Mouse (Mus musculus): ENCODE data around the gene Pla2g4b. TPM values are rescaled to one million over a fixed set of nuclear protein-coding genes. Genes with fewer than 3 reads are reported as not detected.

Pla2g4b gene
- polyA plus RNA-seq, 1 experiment from 2014 or later: 2.5 TPM

DNA sequence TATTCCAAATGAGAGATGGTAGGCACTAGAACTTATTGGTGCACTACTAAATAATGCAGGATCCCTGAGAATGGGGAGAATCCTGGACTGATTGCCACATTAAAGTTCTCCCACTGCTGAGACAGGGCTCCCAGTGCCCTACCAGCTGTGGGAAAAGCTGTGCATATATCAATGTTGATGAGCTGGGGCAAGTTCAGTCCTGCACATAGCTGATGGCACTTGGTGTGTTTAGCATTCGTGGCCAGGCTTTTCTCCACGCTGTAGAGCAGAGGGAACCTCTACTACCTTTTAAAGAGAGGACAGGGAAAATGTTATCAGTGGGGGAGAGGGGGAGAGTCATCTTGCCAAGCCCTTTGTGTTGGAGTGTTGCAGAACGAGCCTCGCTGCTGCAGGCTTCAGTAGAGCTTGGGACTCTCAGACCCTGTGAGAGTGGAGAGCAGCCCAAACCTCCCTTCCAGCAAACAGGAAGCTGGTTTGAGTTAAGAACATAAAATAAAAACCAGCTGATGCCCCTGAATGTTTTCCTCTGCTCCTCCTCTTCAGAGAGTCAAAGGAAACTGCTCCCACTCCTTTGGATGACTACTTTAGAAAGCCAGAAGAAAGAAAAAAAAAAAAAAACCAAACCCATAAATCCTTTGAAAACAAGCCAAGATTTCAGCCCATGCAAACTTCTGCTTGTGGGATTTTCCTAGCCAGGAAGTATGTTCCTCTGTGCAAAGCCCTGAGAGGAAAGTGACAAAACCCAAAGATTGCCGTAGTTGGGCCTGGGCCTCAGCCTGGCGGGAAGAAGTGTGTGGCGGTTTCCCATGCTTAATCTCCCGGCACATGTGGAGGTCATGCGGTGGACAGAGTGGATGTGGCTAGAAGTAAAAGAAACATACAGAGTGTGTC is 37.6 kb upstream of the Pla2g4b start:
- ATAC-seq (ENCODE audit: low FRiP score) (no peak), DNase-seq (ENCODE audit: low spot score) (peak; percentile 4)
- H3K36me3 ChIP-seq (ENCODE audit: control insufficient read depth, insufficient read depth, low read length): no peaks in the 10 kb centered on the region
- H3K27me3 ChIP-seq (ENCODE audit: control insufficient read depth, insufficient read depth, low read length): no peaks in the 10 kb centered on the region
- no peaks in the 10 kb centered on the region for H3K4me1 ChIP-seq (replicated peaks; ENCODE audit: control insufficient read depth, insufficient read depth, low read length)
- no peaks in the 10 kb centered on the region for H3K9me3 ChIP-seq (ENCODE audit: control insufficient read depth, low read length)
- H3K4me2 ChIP-seq (replicated peaks; ENCODE audit: low read depth, low read length): no peak overlapping the region
- WGBS: 81% methylated on average over 9 of the region's 9 CpGs
- no peak overlapping the region for H3K9ac ChIP-seq (ENCODE audit: low read depth, low read length)
- H3K4me3 ChIP-seq (ENCODE audit: low read depth, low read length): no peak overlapping the region
- H3K27ac ChIP-seq (ENCODE audit: low read depth, low read length): no peak overlapping the region; the same call in 1 of the 2 replicates

DNA sequence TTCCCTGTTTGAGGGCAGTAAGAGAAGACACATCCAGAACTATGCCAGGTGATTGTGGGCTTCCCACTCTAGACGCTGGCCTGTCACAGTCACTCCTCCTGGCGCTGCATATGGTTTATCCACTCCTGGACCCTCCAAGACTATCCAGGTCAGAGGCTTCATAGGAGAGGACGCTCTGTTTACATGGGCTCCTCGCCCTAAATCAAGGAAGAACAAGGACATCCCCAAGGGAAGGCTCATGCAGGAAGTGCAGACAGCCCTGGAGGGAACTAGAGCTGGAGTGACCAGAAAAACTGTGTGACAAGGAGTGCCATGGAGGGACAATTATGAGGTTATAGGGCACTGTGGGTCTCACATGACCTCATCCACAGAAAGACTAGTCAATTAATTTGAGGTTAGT is 35.9 kb upstream of the Pla2g4b start:
- Histone ChIP-seq H3K4me1 (replicated peaks; ENCODE audit: control insufficient read depth, insufficient read depth, low read length) (no peaks in the 10 kb centered on the region), H3K4me2 (replicated peaks; ENCODE audit: low read depth, low read length) (no peak overlapping the region), H3K9ac (ENCODE audit: low read depth, low read length) (no peak overlapping the region), H3K27ac (ENCODE audit: low read depth, low read length) (no peak overlapping the region), H3K36me3 (ENCODE audit: control insufficient read depth, insufficient read depth, low read length) (no peaks in the 10 kb centered on the region), H3K9me3 (ENCODE audit: control insufficient read depth, low read length) (no peaks in the 10 kb centered on the region), H3K27me3 (ENCODE audit: control insufficient read depth, insufficient read depth, low read length) (no peaks in the 10 kb centered on the region), H3K4me3 (ENCODE audit: low read depth, low read length) (no peak overlapping the region)
- 91% methylated on average over 4 of the region's 4 CpGs for WGBS
- no peak for ATAC-seq (ENCODE audit: low FRiP score)
- no peak for DNase-seq (ENCODE audit: low spot score)

DNA sequence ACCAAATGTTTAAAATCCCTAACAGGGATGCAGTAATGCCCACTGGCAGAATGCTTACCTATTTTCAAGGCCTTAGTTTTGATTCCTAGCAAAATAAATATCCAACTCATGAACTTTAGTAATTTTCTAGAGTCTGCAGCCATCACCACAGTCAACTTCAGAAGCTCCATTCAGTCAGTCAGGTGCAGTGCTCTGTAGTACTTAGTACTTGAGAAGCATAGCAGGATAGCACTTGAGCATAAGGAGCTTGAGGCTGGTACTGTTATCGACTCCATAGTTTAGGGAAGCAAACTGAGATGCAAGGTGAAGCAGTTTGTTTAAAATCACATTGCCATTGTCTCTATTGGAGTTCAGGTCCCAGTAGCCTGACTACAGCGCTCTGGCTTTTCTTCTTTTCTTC is 33.5 kb upstream of the Pla2g4b start:
- 86% methylated on average over 2 of the region's 2 CpGs for WGBS
- ATAC-seq (ENCODE audit: low FRiP score) (no peak), DNase-seq (ENCODE audit: low spot score) (no peak)
- Histone ChIP-seq H3K9ac (ENCODE audit: low read depth, low read length) (no peak overlapping the region), H3K27ac (ENCODE audit: low read depth, low read length) (no peak overlapping the region), H3K27me3 (ENCODE audit: control insufficient read depth, insufficient read depth, low read length) (no peaks in the 10 kb centered on the region), H3K36me3 (ENCODE audit: control insufficient read depth, insufficient read depth, low read length) (no peaks in the 10 kb centered on the region), H3K4me1 (replicated peaks; ENCODE audit: control insufficient read depth, insufficient read depth, low read length) (no peaks in the 10 kb centered on the region), H3K4me3 (ENCODE audit: low read depth, low read length) (no peak overlapping the region), H3K9me3 (ENCODE audit: control insufficient read depth, low read length) (no peaks in the 10 kb centered on the region), H3K4me2 (replicated peaks; ENCODE audit: low read depth, low read length) (no peak overlapping the region)

DNA sequence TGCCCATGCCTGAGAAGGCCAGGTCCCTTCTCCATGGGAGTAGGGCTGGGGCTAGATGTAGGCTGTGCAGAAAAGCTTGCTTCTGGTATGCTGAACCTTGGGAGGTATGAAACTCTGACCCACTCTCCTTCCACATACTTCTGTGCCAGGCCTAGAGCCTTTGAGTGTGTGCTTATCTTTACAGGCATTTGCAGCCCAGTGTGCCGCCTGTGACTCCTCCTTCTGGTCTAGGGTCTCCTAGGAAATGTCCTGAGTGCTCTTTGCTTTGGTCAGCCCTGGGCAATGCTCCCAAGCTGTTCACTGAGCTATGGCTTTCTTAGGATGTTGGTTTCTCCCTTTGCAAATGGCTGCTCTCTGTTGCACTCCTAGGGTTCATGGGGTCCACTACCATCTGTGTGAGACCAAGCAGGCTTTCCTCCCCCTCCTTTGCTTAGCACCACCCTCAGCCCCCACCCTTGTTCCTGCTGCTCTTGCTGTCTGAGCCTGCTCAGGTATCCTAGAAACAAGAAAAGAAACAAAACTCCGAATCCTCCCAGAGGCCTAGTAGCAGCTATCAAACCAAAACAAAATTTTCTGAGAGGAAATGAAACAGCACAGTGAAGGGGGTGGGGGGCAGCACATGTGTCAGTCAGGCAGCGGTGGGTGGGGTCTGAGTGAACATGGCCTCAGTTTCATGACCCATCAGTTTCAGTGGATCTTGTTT is 32.2 kb upstream of the Pla2g4b start:
- H3K27me3 ChIP-seq (ENCODE audit: control insufficient read depth, insufficient read depth, low read length): no peaks in the 10 kb centered on the region
- WGBS: 78% methylated on average over 3 of the region's 3 CpGs
- no peak overlapping the region for H3K4me3 ChIP-seq (ENCODE audit: low read depth, low read length)
- no peak overlapping the region for H3K27ac ChIP-seq (ENCODE audit: low read depth, low read length)
- H3K9ac ChIP-seq (ENCODE audit: low read depth, low read length): no peak overlapping the region
- no peaks in the 10 kb centered on the region for H3K36me3 ChIP-seq (ENCODE audit: control insufficient read depth, insufficient read depth, low read length)
- ATAC-seq (ENCODE audit: low FRiP score): no peak
- DNase-seq (ENCODE audit: low spot score): no peak
- no peaks in the 10 kb centered on the region for H3K9me3 ChIP-seq (ENCODE audit: control insufficient read depth, low read length)
- no peak overlapping the region for H3K4me2 ChIP-seq (replicated peaks; ENCODE audit: low read depth, low read length)
- no peaks in the 10 kb centered on the region for H3K4me1 ChIP-seq (replicated peaks; ENCODE audit: control insufficient read depth, insufficient read depth, low read length)

DNA sequence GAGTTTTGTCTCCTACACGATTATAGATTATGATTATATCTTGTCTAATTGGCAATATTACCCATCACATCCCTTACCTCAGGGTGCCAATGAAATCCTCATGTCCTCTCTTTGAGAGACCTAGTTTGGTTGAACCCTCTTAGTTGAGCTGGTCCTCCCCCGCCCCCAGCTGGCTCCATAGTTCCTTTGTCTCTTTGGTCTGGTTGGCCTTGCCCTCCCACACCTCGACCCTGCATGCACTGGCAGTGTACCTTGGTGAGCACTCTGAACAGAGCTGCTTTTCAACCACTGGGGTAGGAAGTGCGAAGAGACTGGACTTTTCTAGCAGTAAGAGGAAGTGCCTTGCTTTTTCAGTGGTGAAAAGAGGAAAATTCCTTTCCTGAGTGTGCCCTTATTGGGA is 31.3 kb upstream of the Pla2g4b start:
- Histone ChIP-seq H3K27ac (ENCODE audit: low read depth, low read length) (no peak overlapping the region), H3K9me3 (ENCODE audit: control insufficient read depth, low read length) (no peaks in the 10 kb centered on the region), H3K4me1 (replicated peaks; ENCODE audit: control insufficient read depth, insufficient read depth, low read length) (no peaks in the 10 kb centered on the region), H3K36me3 (ENCODE audit: control insufficient read depth, insufficient read depth, low read length) (no peaks in the 10 kb centered on the region), H3K4me2 (replicated peaks; ENCODE audit: low read depth, low read length) (no peak overlapping the region), H3K4me3 (ENCODE audit: low read depth, low read length) (no peak overlapping the region), H3K9ac (ENCODE audit: low read depth, low read length) (no peak overlapping the region), H3K27me3 (ENCODE audit: control insufficient read depth, insufficient read depth, low read length) (no peaks in the 10 kb centered on the region)
- DNase-seq (ENCODE audit: low spot score) (no peak), ATAC-seq (ENCODE audit: low FRiP score) (no peak)
- 70% methylated on average over 4 of the region's 4 CpGs for WGBS

DNA sequence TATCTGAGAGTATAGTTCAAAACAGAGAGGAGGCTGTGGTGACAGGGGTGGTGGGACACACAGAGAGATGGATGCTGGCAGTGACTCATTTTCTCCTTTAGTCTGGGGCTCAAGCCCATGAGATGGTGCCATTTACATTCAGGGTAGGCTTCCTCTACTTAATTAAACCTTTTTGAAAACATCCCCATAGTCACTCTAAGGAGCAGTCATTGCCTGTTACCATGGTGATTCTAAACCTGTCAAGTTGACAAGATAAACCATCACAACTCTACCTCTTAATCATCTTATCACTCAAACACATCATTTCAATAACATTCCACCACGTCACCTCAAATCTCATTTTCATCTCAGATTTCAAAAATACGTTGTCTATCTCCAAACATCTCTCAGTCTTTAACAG is 29.2 kb upstream of the Pla2g4b start:
- DNase-seq (ENCODE audit: low spot score): no peak
- H3K27ac ChIP-seq (ENCODE audit: low read depth, low read length): no peak overlapping the region
- no peaks in the 10 kb centered on the region for H3K9me3 ChIP-seq (ENCODE audit: control insufficient read depth, low read length)
- no peaks in the 10 kb centered on the region for H3K27me3 ChIP-seq (ENCODE audit: control insufficient read depth, insufficient read depth, low read length)
- no peak overlapping the region for H3K9ac ChIP-seq (ENCODE audit: low read depth, low read length)
- H3K4me3 ChIP-seq (ENCODE audit: low read depth, low read length): no peak overlapping the region
- no peak for ATAC-seq (ENCODE audit: low FRiP score)
- H3K36me3 ChIP-seq (ENCODE audit: control insufficient read depth, insufficient read depth, low read length): no peaks in the 10 kb centered on the region
- WGBS: 89% methylated on average over 2 of the region's 2 CpGs
- H3K4me2 ChIP-seq (replicated peaks; ENCODE audit: low read depth, low read length): no peak overlapping the region
- H3K4me1 ChIP-seq (replicated peaks; ENCODE audit: control insufficient read depth, insufficient read depth, low read length): no peaks in the 10 kb centered on the region

DNA sequence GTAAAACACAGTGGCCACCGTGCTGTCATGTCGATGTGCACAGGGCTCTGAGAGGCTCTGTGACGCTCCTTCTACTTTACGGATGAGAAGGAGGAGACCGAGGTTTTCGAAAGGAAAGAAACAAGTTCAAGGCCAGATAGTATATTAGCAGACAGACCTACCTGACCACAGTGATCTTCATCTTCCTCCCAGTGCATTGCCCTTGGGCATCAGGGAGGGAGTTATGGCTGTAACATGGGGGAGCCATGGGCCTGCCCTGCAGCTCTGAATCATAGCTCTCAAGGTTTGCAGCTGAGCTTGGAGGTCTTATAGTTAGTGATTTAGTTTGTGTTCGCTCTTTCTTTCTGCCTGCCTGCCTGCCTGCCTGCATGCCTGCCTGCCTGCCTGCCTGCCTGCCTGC is 26.5 kb upstream of the Pla2g4b start:
- H3K9me3 ChIP-seq (ENCODE audit: control insufficient read depth, low read length): no peaks in the 10 kb centered on the region
- H3K36me3 ChIP-seq (ENCODE audit: control insufficient read depth, insufficient read depth, low read length): no peaks in the 10 kb centered on the region
- no peaks in the 10 kb centered on the region for H3K4me1 ChIP-seq (replicated peaks; ENCODE audit: control insufficient read depth, insufficient read depth, low read length)
- DNase-seq (ENCODE audit: low spot score) (no peak), ATAC-seq (ENCODE audit: low FRiP score) (no peak)
- H3K9ac ChIP-seq (ENCODE audit: low read depth, low read length): no peak overlapping the region
- H3K27ac ChIP-seq (ENCODE audit: low read depth, low read length): no peak overlapping the region
- no peak overlapping the region for H3K4me2 ChIP-seq (replicated peaks; ENCODE audit: low read depth, low read length)
- no peak overlapping the region for H3K4me3 ChIP-seq (ENCODE audit: low read depth, low read length)
- WGBS: 95% methylated on average over 7 of the region's 7 CpGs
- no peaks in the 10 kb centered on the region for H3K27me3 ChIP-seq (ENCODE audit: control insufficient read depth, insufficient read depth, low read length)

DNA sequence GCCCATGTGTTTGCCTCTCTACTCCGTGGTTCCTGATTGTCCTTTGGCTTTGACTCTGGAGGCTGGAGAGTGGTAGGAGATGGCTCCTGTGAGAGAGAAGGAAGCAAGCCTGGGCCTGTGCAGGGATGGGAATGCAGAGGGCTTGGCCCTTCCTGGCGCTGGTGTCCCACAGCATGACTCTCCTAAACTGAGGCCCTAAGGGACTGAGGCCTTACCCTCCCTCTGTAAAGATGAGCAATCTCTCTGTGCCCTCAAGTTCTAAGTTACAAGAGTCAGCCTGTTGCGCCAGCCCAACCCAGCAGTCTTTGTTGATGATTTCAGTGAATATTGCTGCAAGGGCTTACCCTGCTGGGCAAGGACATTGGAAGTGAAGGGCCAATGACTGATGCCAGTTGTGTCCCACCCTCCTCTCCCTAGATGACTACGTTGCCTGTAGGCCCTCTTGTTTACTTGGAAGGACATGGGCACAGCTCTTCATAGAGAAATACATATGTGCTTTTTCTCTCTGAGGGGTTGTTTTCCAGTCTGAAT is 25.5 kb upstream of the Pla2g4b start:
- Histone ChIP-seq H3K4me2 (replicated peaks; ENCODE audit: low read depth, low read length) (no peak overlapping the region), H3K9me3 (ENCODE audit: control insufficient read depth, low read length) (no peaks in the 10 kb centered on the region), H3K9ac (ENCODE audit: low read depth, low read length) (no peak overlapping the region), H3K4me1 (replicated peaks; ENCODE audit: control insufficient read depth, insufficient read depth, low read length) (no peaks in the 10 kb centered on the region), H3K27ac (ENCODE audit: low read depth, low read length) (no peak overlapping the region), H3K36me3 (ENCODE audit: control insufficient read depth, insufficient read depth, low read length) (no peaks in the 10 kb centered on the region), H3K4me3 (ENCODE audit: low read depth, low read length) (no peak overlapping the region), H3K27me3 (ENCODE audit: control insufficient read depth, insufficient read depth, low read length) (no peaks in the 10 kb centered on the region)
- no peak for DNase-seq (ENCODE audit: low spot score)
- ATAC-seq (ENCODE audit: low FRiP score): no peak
- WGBS: 90% methylated on average over 4 of the region's 4 CpGs

Data from hindbrain, embryonic 11.5 days (tissue).